Mouse (Mus musculus): ENCODE results near the gene Zc3h12a. TPM values are rescaled to one million over a fixed set of nuclear protein-coding genes. Genes with fewer than 3 reads are reported as not detected.

The Zc3h12a gene
- polyA plus RNA-seq, 1 experiment from 2014 or later, result not detected

- no peaks in the 10 kb centered on the region for H3K27me3 ChIP-seq (ENCODE audit: control insufficient read depth, insufficient read depth, low read depth, low read length)
- H3K4me3 ChIP-seq (ENCODE audit: low read depth, low read length), result no peak overlapping the region
- peaks cover 3% of the 10 kb centered on the region; the same call in 1 of the 2 replicates for H3K4me1 ChIP-seq (ENCODE audit: control insufficient read depth, insufficient read depth, low read length)
- WGBS, result 65% methylated on average over 4 of the region's 4 CpGs
- no peak overlapping the region for H3K27ac ChIP-seq (ENCODE audit: low read length)
- no peaks in the 10 kb centered on the region for H3K36me3 ChIP-seq (ENCODE audit: control insufficient read depth, insufficient read depth, low read length)
- H3K9ac ChIP-seq (ENCODE audit: low read depth, low read length), result no peak overlapping the region
- no peaks in the 10 kb centered on the region for H3K9me3 ChIP-seq (replicated peaks; ENCODE audit: control insufficient read depth, low read length, poor library complexity, severe bottlenecking)
- no peak for ATAC-seq
- H3K4me2 ChIP-seq (ENCODE audit: low read length), result no peak overlapping the region
These were observed 26.1 kb upstream of the Zc3h12a start for GRCm38 (mm10) chr4:125153659-125154241.

GRCm38 (mm10) chr4:125152469-125152868 lies 24.8 kb upstream of the Zc3h12a start:
- ATAC-seq, result no peak
- H3K27ac ChIP-seq (ENCODE audit: low read length), result no peak overlapping the region
- no peaks in the 10 kb centered on the region for H3K36me3 ChIP-seq (ENCODE audit: control insufficient read depth, insufficient read depth, low read length)
- H3K4me2 ChIP-seq (ENCODE audit: low read length), result no peak overlapping the region
- 87% methylated on average over 6 of the region's 6 CpGs for WGBS
- no peaks in the 10 kb centered on the region for H3K27me3 ChIP-seq (ENCODE audit: control insufficient read depth, insufficient read depth, low read depth, low read length)
- H3K9me3 ChIP-seq (replicated peaks; ENCODE audit: control insufficient read depth, low read length, poor library complexity, severe bottlenecking), result no peaks in the 10 kb centered on the region
- no peak overlapping the region for H3K9ac ChIP-seq (ENCODE audit: low read depth, low read length)
- H3K4me1 ChIP-seq (ENCODE audit: control insufficient read depth, insufficient read depth, low read length), result peaks cover 3% of the 10 kb centered on the region; the same call in 1 of the 2 replicates
- H3K4me3 ChIP-seq (ENCODE audit: low read depth, low read length), result no peak overlapping the region

GRCm38 (mm10) chr4:125149460-125149859 lies 21.8 kb upstream of the Zc3h12a start:
- peaks cover 11% of the 10 kb centered on the region; the same call in 1 of the 2 replicates for H3K4me1 ChIP-seq (ENCODE audit: control insufficient read depth, insufficient read depth, low read length)
- H3K9me3 ChIP-seq (replicated peaks; ENCODE audit: control insufficient read depth, low read length, poor library complexity, severe bottlenecking), result no peaks in the 10 kb centered on the region
- no peak overlapping the region for H3K9ac ChIP-seq (ENCODE audit: low read depth, low read length)
- WGBS, result 40% methylated on average over 5 of the region's 5 CpGs
- H3K4me3 ChIP-seq (ENCODE audit: low read depth, low read length), result no peak overlapping the region
- ATAC-seq, result no peak
- no peaks in the 10 kb centered on the region for H3K27me3 ChIP-seq (ENCODE audit: control insufficient read depth, insufficient read depth, low read depth, low read length)
- H3K36me3 ChIP-seq (ENCODE audit: control insufficient read depth, insufficient read depth, low read length), result no peaks in the 10 kb centered on the region
- H3K4me2 ChIP-seq (ENCODE audit: low read length), result no peak overlapping the region
- no peak overlapping the region for H3K27ac ChIP-seq (ENCODE audit: low read length)

- WGBS, result 92% methylated on average over 4 of the region's 4 CpGs
These were observed 20.3 kb upstream of the Zc3h12a start for GRCm38 (mm10) chr4:125147970-125148369.

GRCm38 (mm10) chr4:125145213-125145612 lies 17.6 kb upstream of the Zc3h12a start:
- 29% methylated on average over 10 of the region's 10 CpGs for WGBS
- no peak for ATAC-seq
- no peaks in the 10 kb centered on the region for H3K36me3 ChIP-seq (ENCODE audit: control insufficient read depth, insufficient read depth, low read length)
- no peak overlapping the region for H3K4me3 ChIP-seq (ENCODE audit: low read depth, low read length)
- H3K9ac ChIP-seq (ENCODE audit: low read depth, low read length), result no peak overlapping the region
- H3K27ac ChIP-seq (ENCODE audit: low read length), result no peak overlapping the region
- peaks cover 12% of the 10 kb centered on the region; the same call in 1 of the 2 replicates for H3K4me1 ChIP-seq (ENCODE audit: control insufficient read depth, insufficient read depth, low read length)
- H3K27me3 ChIP-seq (ENCODE audit: control insufficient read depth, insufficient read depth, low read depth, low read length), result no peaks in the 10 kb centered on the region
- no peaks in the 10 kb centered on the region for H3K9me3 ChIP-seq (replicated peaks; ENCODE audit: control insufficient read depth, low read length, poor library complexity, severe bottlenecking)
- H3K4me2 ChIP-seq (ENCODE audit: low read length), result no peak overlapping the region

More at GRCm38 (mm10) chr4:125147970-125148369, 20.3 kb upstream of the Zc3h12a start:
- H3K4me1 ChIP-seq (ENCODE audit: control insufficient read depth, insufficient read depth, low read length), result peaks cover 12% of the 10 kb centered on the region; the same call in 1 of the 2 replicates
- H3K27ac ChIP-seq (ENCODE audit: low read length), result no peak overlapping the region
- no peak overlapping the region for H3K4me3 ChIP-seq (ENCODE audit: low read depth, low read length)
- no peaks in the 10 kb centered on the region for H3K36me3 ChIP-seq (ENCODE audit: control insufficient read depth, insufficient read depth, low read length)
- ATAC-seq, result no peak
- no peak overlapping the region for H3K9ac ChIP-seq (ENCODE audit: low read depth, low read length)
- no peaks in the 10 kb centered on the region for H3K27me3 ChIP-seq (ENCODE audit: control insufficient read depth, insufficient read depth, low read depth, low read length)
- H3K9me3 ChIP-seq (replicated peaks; ENCODE audit: control insufficient read depth, low read length, poor library complexity, severe bottlenecking), result no peaks in the 10 kb centered on the region
- no peak overlapping the region for H3K4me2 ChIP-seq (ENCODE audit: low read length)

GRCm38 (mm10) chr4:125144627-125145026 lies 17.0 kb upstream of the Zc3h12a start:
- no peak overlapping the region for H3K4me3 ChIP-seq (ENCODE audit: low read depth, low read length)
- no peak overlapping the region for H3K4me2 ChIP-seq (ENCODE audit: low read length)
- 14% methylated on average over 7 of the region's 7 CpGs for WGBS
- H3K4me1 ChIP-seq (ENCODE audit: control insufficient read depth, insufficient read depth, low read length), result peaks cover 12% of the 10 kb centered on the region; the same call in 1 of the 2 replicates
- H3K27ac ChIP-seq (ENCODE audit: low read length), result no peak overlapping the region
- no peaks in the 10 kb centered on the region for H3K27me3 ChIP-seq (ENCODE audit: control insufficient read depth, insufficient read depth, low read depth, low read length)
- ATAC-seq, result no peak
- H3K9me3 ChIP-seq (replicated peaks; ENCODE audit: control insufficient read depth, low read length, poor library complexity, severe bottlenecking), result no peaks in the 10 kb centered on the region
- H3K36me3 ChIP-seq (ENCODE audit: control insufficient read depth, insufficient read depth, low read length), result no peaks in the 10 kb centered on the region
- H3K9ac ChIP-seq (ENCODE audit: low read depth, low read length), result no peak overlapping the region

- no peaks in the 10 kb centered on the region for H3K27me3 ChIP-seq (ENCODE audit: control insufficient read depth, insufficient read depth, low read depth, low read length)
- H3K4me1 ChIP-seq (ENCODE audit: control insufficient read depth, insufficient read depth, low read length), result peaks cover 9% of the 10 kb centered on the region; the same call in 1 of the 2 replicates
- no peak overlapping the region for H3K9ac ChIP-seq (ENCODE audit: low read depth, low read length)
- no peak for ATAC-seq
- no peaks in the 10 kb centered on the region for H3K36me3 ChIP-seq (ENCODE audit: control insufficient read depth, insufficient read depth, low read length)
- no peak overlapping the region for H3K4me3 ChIP-seq (ENCODE audit: low read depth, low read length)
- 81% methylated on average over 5 of the region's 5 CpGs for whole genome bisulfite sequencing
- no peak overlapping the region for H3K4me2 ChIP-seq (ENCODE audit: low read length)
- no peak overlapping the region for H3K27ac ChIP-seq (ENCODE audit: low read length)
- no peaks in the 10 kb centered on the region for H3K9me3 ChIP-seq (replicated peaks; ENCODE audit: control insufficient read depth, low read length, poor library complexity, severe bottlenecking)
These were observed 16.6 kb upstream of the Zc3h12a start for GRCm38 (mm10) chr4:125144211-125144610.

GRCm38 (mm10) chr4:125138321-125138720 lies 10.7 kb upstream of the Zc3h12a start:
- no peaks in the 10 kb centered on the region for H3K27me3 ChIP-seq (ENCODE audit: control insufficient read depth, insufficient read depth, low read depth, low read length)
- 78% methylated on average over 7 of the region's 7 CpGs for WGBS

GRCm38 (mm10) chr4:125136303-125136888 lies 8.8 kb upstream of the Zc3h12a start:
- H3K27me3 ChIP-seq (ENCODE audit: control insufficient read depth, insufficient read depth, low read depth, low read length), result no peaks in the 10 kb centered on the region
- ATAC-seq, result no peak
- no peaks in the 10 kb centered on the region for H3K9me3 ChIP-seq (replicated peaks; ENCODE audit: control insufficient read depth, low read length, poor library complexity, severe bottlenecking)
- no peak overlapping the region for H3K9ac ChIP-seq (ENCODE audit: low read depth, low read length)
- no peak overlapping the region for H3K27ac ChIP-seq (ENCODE audit: low read length)
- no peak overlapping the region for H3K4me3 ChIP-seq (ENCODE audit: low read depth, low read length)
- H3K36me3 ChIP-seq (ENCODE audit: control insufficient read depth, insufficient read depth, low read length), result no peaks in the 10 kb centered on the region
- no peaks in the 10 kb centered on the region for H3K4me1 ChIP-seq (ENCODE audit: control insufficient read depth, insufficient read depth, low read length)
- 59% methylated on average over 12 of the region's 12 CpGs for WGBS
- H3K4me2 ChIP-seq (ENCODE audit: low read length), result no peak overlapping the region

More at GRCm38 (mm10) chr4:125138321-125138720, 10.7 kb upstream of the Zc3h12a start:
- no peaks in the 10 kb centered on the region for H3K36me3 ChIP-seq (ENCODE audit: control insufficient read depth, insufficient read depth, low read length)
- no peak overlapping the region for H3K9ac ChIP-seq (ENCODE audit: low read depth, low read length)
- no peak overlapping the region for H3K4me3 ChIP-seq (ENCODE audit: low read depth, low read length)
- no peak for ATAC-seq
- H3K4me2 ChIP-seq (ENCODE audit: low read length), result no peak overlapping the region
- H3K27ac ChIP-seq (ENCODE audit: low read length), result no peak overlapping the region
- no peaks in the 10 kb centered on the region for H3K9me3 ChIP-seq (replicated peaks; ENCODE audit: control insufficient read depth, low read length, poor library complexity, severe bottlenecking)
- H3K4me1 ChIP-seq (ENCODE audit: control insufficient read depth, insufficient read depth, low read length), result no peaks in the 10 kb centered on the region
